ENCODE assay signal across 8 mouse cellular contexts in the genomic region with DNA sequence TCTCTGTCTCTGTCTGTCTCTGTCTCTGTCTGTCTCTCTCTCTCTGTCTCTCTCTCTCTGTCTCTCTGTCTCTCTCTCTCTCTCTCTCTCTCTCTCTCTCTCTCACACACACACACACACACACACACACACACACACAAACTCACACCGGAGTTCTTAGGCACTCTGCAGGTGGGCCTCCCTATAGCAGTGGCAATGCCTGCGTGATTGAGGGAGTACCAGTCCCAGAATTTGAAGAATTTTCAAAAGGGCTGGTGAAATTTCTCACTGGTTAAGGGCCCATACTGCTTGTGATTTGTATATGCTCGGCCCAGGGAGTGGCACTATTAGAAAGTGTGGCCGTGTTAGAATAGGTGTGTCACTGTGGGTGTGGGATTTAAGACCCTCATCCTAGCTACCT. TPM values are rescaled to one million over a fixed set of nuclear protein-coding genes. Genes with fewer than 3 reads are reported as not detected.
DNase-seq lines count a peak whose midpoint lies in the region; ATAC-seq and TF ChIP-seq lines count a peak whose summit lies in the region.
"Not testable (repeated sequence)": the region's sequence is repeated elsewhere in the genome, so short reads cannot be mapped to it uniquely, and the experiment has no call there.

No protein-coding gene starts in this region.

- ATAC-seq in heart, embryonic 13.5 days (ENCODE audit: extremely low read depth, insufficient number of reproducible peaks, low FRiP score, low TSS enrichment); limb, embryonic 14.5 days (ENCODE audit: low FRiP score, low read depth); neural tube, embryonic 14.5 days (ENCODE audit: low read depth): not testable (repeated sequence)
- 0 out of 2 replicates have a peak, but pooled peaks have one; percentile 10 for ATAC-seq in intestine, embryonic 15.5 days

- H3K4me3 ChIP-seq in erythroblast, embryonic 14.5 days (replicated peaks): peak overlapping the region; percentile 68
- H3K4me3 ChIP-seq in heart, embryonic 13.5 days: peak overlapping the region; percentile 65
- H3K4me3 ChIP-seq in intestine, embryonic 15.5 days (replicated peaks): peak overlapping the region; percentile 64
- H3K4me3 ChIP-seq in limb, embryonic 14.5 days (replicated peaks; ENCODE audit: low read length): peak overlapping the region; percentile 60
- H3K4me3 ChIP-seq in macrophage (ENCODE audit: inconsistent target): peak overlapping the region; percentile 45
- peak overlapping the region; percentile 61 for H3K4me3 ChIP-seq in neural tube, embryonic 14.5 days (ENCODE audit: low read depth, low read length)

- H3K4me1 ChIP-seq in erythroblast, embryonic 14.5 days (ENCODE audit: control insufficient read depth): peaks cover 50% of the 10 kb centered on the region
- peaks cover 28% of the 10 kb centered on the region for H3K4me1 ChIP-seq in heart, embryonic 13.5 days
- not testable (repeated sequence) for H3K4me1 ChIP-seq in intestine, embryonic 15.5 days (replicated peaks); limb, embryonic 14.5 days (ENCODE audit: control insufficient read depth, insufficient read depth, low read length); neural tube, embryonic 14.5 days (ENCODE audit: control insufficient read depth, insufficient read depth, low read length)

- H3K36me3 ChIP-seq in erythroblast, embryonic 14.5 days (ENCODE audit: control insufficient read depth): peaks cover 36% of the 10 kb centered on the region
- H3K36me3 ChIP-seq in heart, embryonic 13.5 days: peaks cover 33% of the 10 kb centered on the region
- H3K36me3 ChIP-seq in intestine, embryonic 15.5 days; limb, embryonic 14.5 days (ENCODE audit: control insufficient read depth, insufficient read depth, low read length); neural tube, embryonic 14.5 days (ENCODE audit: control insufficient read depth, insufficient read depth, low read length): not testable (repeated sequence)
- peaks cover 29% of the 10 kb centered on the region; the same call in 1 of the 2 replicates for H3K36me3 ChIP-seq in macrophage (ENCODE audit: inconsistent target)

- TF ChIP-seq POLR2A in limb, embryonic 14.5 days (IDR thresholded peaks at IDR 0.05; ENCODE audit: borderline replicate concordance, extremely low read depth, insufficient read depth, insufficient read length): not testable (repeated sequence)

- peak overlapping the region; percentile 80 for H3K9ac ChIP-seq in heart, embryonic 13.5 days
- H3K9ac ChIP-seq in intestine, embryonic 15.5 days: peak overlapping the region; percentile 65
- peak overlapping the region; percentile 71 for H3K9ac ChIP-seq in limb, embryonic 14.5 days (ENCODE audit: low read depth, low read length, severe bottlenecking)
- H3K9ac ChIP-seq in neural tube, embryonic 14.5 days (replicated peaks; ENCODE audit: low read depth, low read length): peak overlapping the region; percentile 76

- DNase-seq in 3T3-L1 (ENCODE audit: low read depth, low spot score): peak; percentile 7
- DNase-seq in c-Kit-positive CD71-positive TER-119-positive erythroid progenitor cells, embryonic 14.5 days (ENCODE audit: low spot score): peak; percentile 21
- not testable (repeated sequence) for DNase-seq in limb, embryonic 14.5 days (ENCODE audit: low spot score)

- H3K27ac ChIP-seq in heart, embryonic 13.5 days (replicated peaks); intestine, embryonic 15.5 days; limb, embryonic 14.5 days (replicated peaks; ENCODE audit: low read depth, low read length); neural tube, embryonic 14.5 days (ENCODE audit: low read depth, low read length): not testable (repeated sequence)
- H3K27ac ChIP-seq in macrophage: peak overlapping the region; percentile 95

- 59% methylated on average over 4 of the region's 4 CpGs for WGBS in heart, embryonic 13.5 days
- 40% methylated on average over 4 of the region's 4 CpGs for WGBS in intestine, embryonic 15.5 days
- 49% methylated on average over 4 of the region's 4 CpGs for WGBS in limb, embryonic 14.5 days
- 46% methylated on average over 3 of the region's 4 CpGs for WGBS in macrophage (ENCODE audit: missing documents)
- WGBS in neural tube, embryonic 14.5 days: 58% methylated on average over 4 of the region's 4 CpGs

- H3K79me2 ChIP-seq in macrophage (ENCODE audit: inconsistent target): peaks cover 30% of the 10 kb centered on the region

- not testable (repeated sequence) for H3K9me3 ChIP-seq in erythroblast, embryonic 14.5 days (ENCODE audit: control insufficient read depth, low read length); heart, embryonic 13.5 days; intestine, embryonic 15.5 days; limb, embryonic 14.5 days (ENCODE audit: control insufficient read depth, low read length); neural tube, embryonic 14.5 days (ENCODE audit: control insufficient read depth, low read length)

- H3K27me3 ChIP-seq in erythroblast, embryonic 14.5 days (ENCODE audit: control insufficient read depth); heart, embryonic 13.5 days (replicated peaks); intestine, embryonic 15.5 days (replicated peaks); limb, embryonic 14.5 days (ENCODE audit: control insufficient read depth, insufficient read depth, low read length); neural tube, embryonic 14.5 days (ENCODE audit: control insufficient read depth, insufficient read depth, low read length): not testable (repeated sequence)

- H3K4me2 ChIP-seq in heart, embryonic 13.5 days: peak overlapping the region; percentile 88
- peak overlapping the region; percentile 85 for H3K4me2 ChIP-seq in intestine, embryonic 15.5 days (replicated peaks)
- peak overlapping the region; percentile 81 for H3K4me2 ChIP-seq in limb, embryonic 14.5 days (replicated peaks; ENCODE audit: low read depth, low read length, severe bottlenecking)
- peak overlapping the region; percentile 72 for H3K4me2 ChIP-seq in neural tube, embryonic 14.5 days (ENCODE audit: low read depth, low read length)

RNA-seq across cellular contexts. Expression of a gene that starts 2.2 kb away (rescaled TPM):
- 1.2 and 1.6 TPM in 2 replicates for polyA plus RNA-seq in erythroblast, embryonic 14.5 days (2012)
- polyA plus RNA-seq in heart, embryonic 13.5 days (2015; fragmentation: Nextera tagmentation; extraction: Ambion mirVana): 62.3 and 70.5 TPM in 2 replicates
- 134 and 140 TPM in 2 replicates for polyA plus RNA-seq in intestine, embryonic 15.5 days (2015; fragmentation: Nextera tagmentation; extraction: Ambion mirVana)
- polyA plus RNA-seq in limb, embryonic 14.5 days (2012; rRNA removed): 23.3 and 33.1 TPM in 2 replicates
- polyA plus RNA-seq in limb, embryonic 14.5 days (2014; fragmentation: Nextera tagmentation; extraction: Ambion mirVana): 55.7 and 55.8 TPM in 2 replicates
- total RNA-seq in macrophage (2018; cell fraction: chromatin; rRNA removed): 10 to 100 TPM; 20.0 to 86.6 (median 57.7) TPM
- 100 to 1,000 TPM; 134 to 202 (median 167) TPM for total RNA-seq in macrophage (2018; cell fraction: cytosol; rRNA removed)
- total RNA-seq in macrophage (2018; cell fraction: nucleus; rRNA removed): 100 to 1,000 TPM in 25 of 26 experiments, 10 to 100 TPM in 1; 52.0 to 319 (median 185) TPM
- 173 to 238 TPM (median 217 TPM) in 3 replicates for polyA plus RNA-seq in macrophage (2018)
- polyA plus RNA-seq in neural tube, embryonic 14.5 days (2014; fragmentation: Nextera tagmentation; extraction: Ambion mirVana): 46.3 and 47.5 TPM in 2 replicates

RNA-seq across cellular contexts. Expression of a gene that starts 27.3 kb away (rescaled TPM):
- under 0.01 and 0.02 TPM in 2 replicates for polyA plus RNA-seq in erythroblast, embryonic 14.5 days (2012)
- 50.1 and 52.5 TPM in 2 replicates for polyA plus RNA-seq in heart, embryonic 13.5 days (2015; fragmentation: Nextera tagmentation; extraction: Ambion mirVana)
- polyA plus RNA-seq in intestine, embryonic 15.5 days (2015; fragmentation: Nextera tagmentation; extraction: Ambion mirVana): 17.5 and 18.7 TPM in 2 replicates
- polyA plus RNA-seq in limb, embryonic 14.5 days (2012; rRNA removed): 17.5 and 20.0 TPM in 2 replicates
- 34.8 and 36.5 TPM in 2 replicates for polyA plus RNA-seq in limb, embryonic 14.5 days (2014; fragmentation: Nextera tagmentation; extraction: Ambion mirVana)
- 10 to 100 TPM; 24.0 to 70.9 (median 47.8) TPM for total RNA-seq in macrophage (2018; cell fraction: chromatin; rRNA removed)
- total RNA-seq in macrophage (2018; cell fraction: cytosol; rRNA removed): 10 to 100 TPM; 19.2 to 37.5 (median 25.3) TPM
- 10 to 100 TPM; 19.5 to 55.5 (median 31.3) TPM for total RNA-seq in macrophage (2018; cell fraction: nucleus; rRNA removed)
- polyA plus RNA-seq in macrophage (2018): 13.3 to 28.1 TPM (median 14.3 TPM) in 3 replicates
- 7.5 and 11.3 TPM in 2 replicates for polyA plus RNA-seq in neural tube, embryonic 14.5 days (2014; fragmentation: Nextera tagmentation; extraction: Ambion mirVana)

RNA-seq across cellular contexts. Expression of a gene that starts 51.2 kb away (rescaled TPM):
- polyA plus RNA-seq in erythroblast, embryonic 14.5 days (2012): 0.06 and 0.11 TPM in 2 replicates
- polyA plus RNA-seq in heart, embryonic 13.5 days (2015; fragmentation: Nextera tagmentation; extraction: Ambion mirVana): 2.6 and 2.7 TPM in 2 replicates
- polyA plus RNA-seq in intestine, embryonic 15.5 days (2015; fragmentation: Nextera tagmentation; extraction: Ambion mirVana): 3.3 and 4.0 TPM in 2 replicates
- 8.4 and 10.2 TPM in 2 replicates for polyA plus RNA-seq in limb, embryonic 14.5 days (2012; rRNA removed)
- 4.8 and 5.3 TPM in 2 replicates for polyA plus RNA-seq in limb, embryonic 14.5 days (2014; fragmentation: Nextera tagmentation; extraction: Ambion mirVana)
- 1 to 10 TPM in 23 of 26 experiments, under 1 TPM in 2, not detected in 1; 0.61 to 8.6 (median 3.6) TPM for total RNA-seq in macrophage (2018; cell fraction: chromatin; rRNA removed)
- total RNA-seq in macrophage (2018; cell fraction: cytosol; rRNA removed): 1 to 10 TPM; 2.4 to 5.6 (median 4.1) TPM
- total RNA-seq in macrophage (2018; cell fraction: nucleus; rRNA removed): 1 to 10 TPM in 25 of 26 experiments, under 1 TPM in 1; 0.99 to 6.3 (median 2.9) TPM
- polyA plus RNA-seq in macrophage (2018): 2.7 to 4.7 TPM (median 2.8 TPM) in 3 replicates
- polyA plus RNA-seq in neural tube, embryonic 14.5 days (2014; fragmentation: Nextera tagmentation; extraction: Ambion mirVana): 2.2 and 2.4 TPM in 2 replicates

RNA-seq across cellular contexts. Expression of a gene that starts 51.4 kb away (rescaled TPM):
- polyA plus RNA-seq in erythroblast, embryonic 14.5 days (2012): 0.48 and 0.65 TPM in 2 replicates
- 15.6 and 20.1 TPM in 2 replicates for polyA plus RNA-seq in heart, embryonic 13.5 days (2015; fragmentation: Nextera tagmentation; extraction: Ambion mirVana)
- 19.4 and 21.0 TPM in 2 replicates for polyA plus RNA-seq in intestine, embryonic 15.5 days (2015; fragmentation: Nextera tagmentation; extraction: Ambion mirVana)
- 27.5 and 30.6 TPM in 2 replicates for polyA plus RNA-seq in limb, embryonic 14.5 days (2012; rRNA removed)
- 32.2 and 32.6 TPM in 2 replicates for polyA plus RNA-seq in limb, embryonic 14.5 days (2014; fragmentation: Nextera tagmentation; extraction: Ambion mirVana)
- 10 to 100 TPM in 24 of 26 experiments, 1 to 10 TPM in 2; 9.2 to 30.7 (median 21.3) TPM for total RNA-seq in macrophage (2018; cell fraction: chromatin; rRNA removed)
- 10 to 100 TPM; 11.4 to 16.2 (median 14.6) TPM for total RNA-seq in macrophage (2018; cell fraction: cytosol; rRNA removed)
- 10 to 100 TPM in 25 of 26 experiments, 1 to 10 TPM in 1; 7.0 to 26.5 (median 15.6) TPM for total RNA-seq in macrophage (2018; cell fraction: nucleus; rRNA removed)
- polyA plus RNA-seq in macrophage (2018): 13.5 to 16.5 TPM (median 15.6 TPM) in 3 replicates
- 31.9 and 37.5 TPM in 2 replicates for polyA plus RNA-seq in neural tube, embryonic 14.5 days (2014; fragmentation: Nextera tagmentation; extraction: Ambion mirVana)
